Mouse (Mus musculus) adrenal gland, adult 8-10 months (tissue): ENCODE measurements around the gene Rbm38. TPM values are rescaled to one million over a fixed set of nuclear protein-coding genes. Genes with fewer than 3 reads are reported as not detected.

Source experiments
- DNase-seq: peaks from one replicate; pipeline ENCODE4 v3.0.0; 2022
- total RNA-seq, 4 experiments: library from RNA; stranded (reverse); gene quantifications; 2 replicates each; pipeline ENCODE4 v1.2.4; 2022

Rbm38 gene
- total RNA-seq, 4 experiments from 2014 or later = 16.0 to 26.0 (median 21.5) TPM

- no peak for DNase-seq
Observed at GRCm38 (mm10) chr2:173017940-173018339, 2.4 kb upstream of the Rbm38 start.

- DNase-seq = peak; percentile 89
Observed at GRCm38 (mm10) chr2:173018618-173019017, 1.7 kb upstream of the Rbm38 start.

- DNase-seq = no peak
Observed at GRCm38 (mm10) chr2:173019322-173019721, 976 bp upstream of the Rbm38 start.

GRCm38 (mm10) chr2:173019790-173020189 is 508 bp upstream of the Rbm38 start:
- DNase-seq = peak; percentile 87

GRCm38 (mm10) chr2:173021633-173022055 is 1.3 kb downstream of the Rbm38 start:
- peak; percentile 84 for DNase-seq

GRCm38 (mm10) chr2:173022056-173022681 is 1.9 kb downstream of the Rbm38 start:
- DNase-seq = no peak

GRCm38 (mm10) chr2:173022813-173023212 is 2.5 kb downstream of the Rbm38 start:
- no peak for DNase-seq

GRCm38 (mm10) chr2:173023371-173023851 is 3.1 kb downstream of the Rbm38 start:
- DNase-seq = no peak

- no peak for DNase-seq
Observed at GRCm38 (mm10) chr2:173023966-173024365, 3.7 kb downstream of the Rbm38 start.

GRCm38 (mm10) chr2:173024392-173024791 is 4.1 kb downstream of the Rbm38 start:
- no peak for DNase-seq

GRCm38 (mm10) chr2:173024938-173025337 is 4.6 kb downstream of the Rbm38 start:
- DNase-seq = no peak

- DNase-seq = no peak
Observed at GRCm38 (mm10) chr2:173026286-173026685, 6.0 kb downstream of the Rbm38 start.

- no peak for DNase-seq
Observed at GRCm38 (mm10) chr2:173026688-173027131, 6.4 kb downstream of the Rbm38 start.

- no peak for DNase-seq
Observed at GRCm38 (mm10) chr2:173027169-173027823, 7.0 kb downstream of the Rbm38 start.

GRCm38 (mm10) chr2:173027824-173028495 is 7.7 kb downstream of the Rbm38 start:
- no peak for DNase-seq

GRCm38 (mm10) chr2:173028508-173029031 is 8.3 kb downstream of the Rbm38 start:
- no peak for DNase-seq

- DNase-seq = no peak
Observed at GRCm38 (mm10) chr2:173030591-173031338, 10.5 kb downstream of the Rbm38 start.

GRCm38 (mm10) chr2:173033531-173033930 is 13.2 kb downstream of the Rbm38 start:
- DNase-seq = no peak

GRCm38 (mm10) chr2:173034998-173035397 is 14.7 kb downstream of the Rbm38 start:
- no peak for DNase-seq

GRCm38 (mm10) chr2:173035653-173036052 is 15.4 kb downstream of the Rbm38 start:
- DNase-seq = no peak

- no peak for DNase-seq
Observed at GRCm38 (mm10) chr2:173036055-173036454, 15.8 kb downstream of the Rbm38 start.

- DNase-seq = no peak
Observed at GRCm38 (mm10) chr2:173036611-173037010, 16.3 kb downstream of the Rbm38 start.
